Mouse (Mus musculus): ENCODE measurements at regions not wholly inside any gene's neighbourhood (a gene's known extent, or its start where the extent isn't known, plus 50 kb on each side); places are given as distances from the start of the nearest gene placed in this dataset.

GRCm38 (mm10) chrX:63366321-63366720 lies 785.7 kb downstream of the Gm6760 start:
- DNase-seq (ENCODE audit: low read depth, low spot score), result peak; percentile 0

DNA sequence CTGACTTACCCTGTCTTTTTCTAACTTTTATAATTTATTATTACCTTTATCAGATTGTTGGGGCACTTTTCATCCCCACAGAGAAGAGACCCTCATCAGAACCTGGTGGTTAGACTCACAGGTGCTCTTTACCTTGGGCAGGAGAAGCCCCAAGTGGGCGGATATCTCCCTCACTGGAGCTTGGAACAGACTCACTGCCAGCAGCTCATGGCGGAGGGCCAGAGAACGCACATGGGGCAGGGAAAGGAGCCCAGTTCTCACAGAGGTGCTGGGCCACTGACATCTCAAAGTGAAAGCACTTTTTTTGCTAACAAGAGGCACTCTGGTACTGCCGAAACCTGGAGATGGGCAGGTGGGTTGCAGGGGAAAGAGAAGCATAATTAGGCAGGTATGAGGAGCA lies 786.3 kb downstream of the Gm6760 start:
- DNase-seq (ENCODE audit: low read depth, low spot score), result no peak

- DNase-seq (ENCODE audit: low read depth, low spot score), result no peak
These were observed 797.0 kb downstream of the Gm6760 start for GRCm38 (mm10) chrX:63355035-63355434.
